Mouse (Mus musculus) gastrocnemius, adult 2 months (tissue): Measurements from ENCODE around the gene Stat3. TPM values are rescaled to one million over a fixed set of nuclear protein-coding genes. Genes with fewer than 3 reads are reported as not detected.

Experiments
- DNase-seq: peaks from one replicate; pipeline ENCODE4 v3.0.0; 2022
- H3K27ac ChIP-seq: fragments of 200-600 bp; 2 replicates; pipeline ENCODE4 v1.8.1; 2022; ENCODE audit warnings: mild to moderate bottlenecking
- H3K4me3 ChIP-seq: fragments of 200-600 bp; 2 replicates; pipeline ENCODE4 v1.8.1; 2022; ENCODE audit warnings: mild to moderate bottlenecking, moderate library complexity
- CTCF ChIP-seq: fragments of 200-600 bp; IDR thresholded peaks from 2 replicates; pipeline ENCODE4 v1.8.1; 2022; ENCODE audit warnings: antibody characterized with exemption, mild to moderate bottlenecking, moderate library complexity
- intact Hi-C: fragments of 180-260 bp; cut with DNase I; formaldehyde crosslinking; loops from one replicate; pipeline ENCODE4 v1.15.1; 2025
- total RNA-seq, 2 experiments: library from RNA; stranded (reverse); gene quantifications; 2 replicates each; pipeline ENCODE4 v1.2.3; 2021

The Stat3 gene
- total RNA-seq, 2 experiments from 2014 or later = 40.6 to 44.2 TPM

- H3K4me3 ChIP-seq = peak overlapping the region; percentile 94
These were observed 2.0 kb downstream of the Stat3 start for GRCm38 (mm10) chr11:100937295-100937694.

GRCm38 (mm10) chr11:100935373-100936355, 3.7 kb downstream of the Stat3 start:
- Histone ChIP-seq H3K4me3 (peak overlapping the region; percentile 39), H3K27ac (peak overlapping the region; percentile 98)
- intact Hi-C loops = no loop called here
- DNase-seq = peak; percentile 42
- TF ChIP-seq CTCF = no peak

More at GRCm38 (mm10) chr11:100937295-100937694, 2.0 kb downstream of the Stat3 start:
- TF ChIP-seq CTCF = no peak
- intact Hi-C loops = no loop called here
- DNase-seq = no peak
- peak overlapping the region; percentile 98 for H3K27ac ChIP-seq

GRCm38 (mm10) chr11:100931254-100931921, 8.0 kb downstream of the Stat3 start:
- intact Hi-C loops = no loop called here
- DNase-seq = peak; percentile 39
- Histone ChIP-seq H3K4me3 (peak overlapping the region; percentile 75), H3K27ac (peak overlapping the region; percentile 82)
- no peak for TF ChIP-seq CTCF

GRCm38 (mm10) chr11:100930611-100931010, 8.7 kb downstream of the Stat3 start:
- H3K4me3 ChIP-seq = peak overlapping the region; percentile 75; the same call in 1 of the 2 replicates
- TF ChIP-seq CTCF = no peak
- peak overlapping the region; percentile 82 for H3K27ac ChIP-seq
- intact Hi-C loops = no loop called here
- no peak for DNase-seq

- DNase-seq = no peak
- no peak overlapping the region for H3K4me3 ChIP-seq
- intact Hi-C loops = no loop called here
- no peak overlapping the region for H3K27ac ChIP-seq
- TF ChIP-seq CTCF = no peak
These were observed 12.0 kb downstream of the Stat3 start for GRCm38 (mm10) chr11:100927386-100927785.

GRCm38 (mm10) chr11:100924386-100924919, 14.9 kb downstream of the Stat3 start:
- intact Hi-C loops = no loop called here
- Histone ChIP-seq H3K4me3 (no peak overlapping the region), H3K27ac (peak overlapping the region; percentile 67)
- peak; percentile 39 for DNase-seq
- no peak for TF ChIP-seq CTCF

- Histone ChIP-seq H3K27ac (no peak overlapping the region), H3K4me3 (no peak overlapping the region)
- no peak for DNase-seq
- no peak for TF ChIP-seq CTCF
- intact Hi-C loops = no loop called here
These were observed 18.3 kb downstream of the Stat3 start for GRCm38 (mm10) chr11:100920887-100921624.

- intact Hi-C loops = no loop called here
These were observed 21.3 kb downstream of the Stat3 start for GRCm38 (mm10) chr11:100918007-100918406.

GRCm38 (mm10) chr11:100916432-100916971, 22.8 kb downstream of the Stat3 start:
- no peak for DNase-seq
- no peak for TF ChIP-seq CTCF

More at GRCm38 (mm10) chr11:100918007-100918406, 21.3 kb downstream of the Stat3 start:
- no peak for TF ChIP-seq CTCF
- Histone ChIP-seq H3K4me3 (no peak overlapping the region), H3K27ac (no peak overlapping the region)
- DNase-seq = no peak

GRCm38 (mm10) chr11:100915063-100915462, 24.3 kb downstream of the Stat3 start:
- Histone ChIP-seq H3K27ac (no peak overlapping the region), H3K4me3 (no peak overlapping the region)
- intact Hi-C loops = no loop called here
- TF ChIP-seq CTCF = no peak
- DNase-seq = no peak

More at GRCm38 (mm10) chr11:100916432-100916971, 22.8 kb downstream of the Stat3 start:
- Histone ChIP-seq H3K27ac (no peak overlapping the region), H3K4me3 (no peak overlapping the region)
- intact Hi-C loops = no loop called here

- Histone ChIP-seq H3K27ac (peak overlapping the region; percentile 28), H3K4me3 (no peak overlapping the region)
- no peak for DNase-seq
- no peak for TF ChIP-seq CTCF
- intact Hi-C loops = no loop called here
These were observed 24.9 kb downstream of the Stat3 start for GRCm38 (mm10) chr11:100914415-100914814.
